16 mouse cellular contexts compared by ENCODE assay signal in the genomic region with DNA sequence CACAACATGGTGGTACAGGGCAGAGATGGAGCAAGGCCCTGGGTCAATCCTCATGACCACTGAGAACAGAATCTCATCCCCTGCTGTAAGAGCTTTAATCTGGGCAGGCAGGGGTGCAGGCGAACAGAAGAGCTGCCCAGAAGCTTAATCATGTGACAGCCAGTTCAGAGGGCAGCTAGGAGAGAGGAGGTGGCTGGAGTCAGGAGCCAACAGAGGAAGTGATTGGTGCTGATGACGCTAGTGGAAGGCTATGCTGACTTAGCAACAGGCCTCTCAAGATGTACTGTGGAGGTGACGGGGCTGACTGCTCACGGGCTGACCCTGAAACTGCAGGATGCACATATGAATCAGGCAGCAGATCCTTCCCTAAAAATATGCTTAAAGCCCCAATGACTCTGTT. TPM values are rescaled to one million over a fixed set of nuclear protein-coding genes. Genes with fewer than 3 reads are reported as not detected.
DNase-seq lines count a peak whose midpoint lies in the region; ATAC-seq and TF ChIP-seq lines count a peak whose summit lies in the region.
"Had no signal": no experiment of that assay in that cellular context is flagged by ENCODE, and none has a peak within 500 bp of the region (broad histone marks: within the 10 kb centered on the region; RNA-seq: fewer than 3 reads in every experiment).

No protein-coding gene starts in this region.

- TF ChIP-seq CTCF in layer of hippocampus, adult 2 months (conservative IDR thresholded peaks at IDR 0.05), result no peak

- WGBS in forebrain, embryonic 10.5 days, result 55% methylated on average over 4 of the region's 4 CpGs
- WGBS in forebrain, embryonic 11.5 days, result 65% methylated on average over 4 of the region's 4 CpGs
- 38% methylated on average over 4 of the region's 4 CpGs for WGBS in liver, embryonic 15.5 days (ENCODE audit: insufficient replicate concordance)
- WGBS in liver, embryonic 11.5 days, result 37% methylated on average over 4 of the region's 4 CpGs

- no peaks in the 10 kb centered on the region for H3K27me3 ChIP-seq in forebrain, embryonic 10.5 days (ENCODE audit: poor library complexity, severe bottlenecking)
- no peaks in the 10 kb centered on the region for H3K27me3 ChIP-seq in forebrain, embryonic 11.5 days (ENCODE audit: control insufficient read depth, insufficient read depth, low read length)
- no peaks in the 10 kb centered on the region for H3K27me3 ChIP-seq in liver, embryonic 15.5 days
- H3K27me3 ChIP-seq in liver, embryonic 11.5 days (replicated peaks; ENCODE audit: control insufficient read depth, insufficient read depth, low read length), result no peaks in the 10 kb centered on the region
- H3K27me3 ChIP-seq: midbrain, embryonic 12.5 days; neural tube, embryonic 12.5 days had no signal

- H3K4me3 ChIP-seq in forebrain, embryonic 10.5 days, result no peak overlapping the region
- no peak overlapping the region for H3K4me3 ChIP-seq in forebrain, embryonic 11.5 days (ENCODE audit: low read depth, low read length)
- H3K4me3 ChIP-seq in liver, embryonic 15.5 days (replicated peaks), result no peak overlapping the region
- H3K4me3 ChIP-seq in liver, embryonic 11.5 days (ENCODE audit: low read depth, low read length), result no peak overlapping the region
- H3K4me3 ChIP-seq in layer of hippocampus, adult 2 months, result no peak overlapping the region
- H3K4me3 ChIP-seq: midbrain, embryonic 12.5 days; neural tube, embryonic 12.5 days had no signal

- no peaks in the 10 kb centered on the region for H3K36me3 ChIP-seq in forebrain, embryonic 10.5 days (replicated peaks)
- no peaks in the 10 kb centered on the region for H3K36me3 ChIP-seq in forebrain, embryonic 11.5 days (ENCODE audit: control insufficient read depth, insufficient read depth, low read length)
- no peaks in the 10 kb centered on the region for H3K36me3 ChIP-seq in liver, embryonic 15.5 days (replicated peaks)
- H3K36me3 ChIP-seq in liver, embryonic 11.5 days (ENCODE audit: control insufficient read depth, insufficient read depth, low read length), result no peaks in the 10 kb centered on the region
- H3K36me3 ChIP-seq: midbrain, embryonic 12.5 days; neural tube, embryonic 12.5 days had no signal

- peak overlapping the region; percentile 48 for H3K27ac ChIP-seq in forebrain, embryonic 10.5 days
- H3K27ac ChIP-seq in forebrain, embryonic 11.5 days (ENCODE audit: low read depth, low read length), result no peak overlapping the region
- no peak overlapping the region for H3K27ac ChIP-seq in liver, embryonic 15.5 days (replicated peaks)
- no peak overlapping the region for H3K27ac ChIP-seq in liver, embryonic 11.5 days (ENCODE audit: low read depth, low read length)
- H3K27ac ChIP-seq in layer of hippocampus, adult 2 months, result no peak overlapping the region
- H3K27ac ChIP-seq: hindbrain, postnatal 0 days; midbrain, embryonic 12.5 days; neural tube, embryonic 12.5 days had no signal

- H3K9me3 ChIP-seq in forebrain, embryonic 10.5 days, result 0 out of 2 replicates have a peak, but pooled peaks cover 2% of the 10 kb centered on the region
- peaks cover 3% of the 10 kb centered on the region; the same call in 1 of the 2 replicates for H3K9me3 ChIP-seq in forebrain, embryonic 11.5 days (ENCODE audit: control insufficient read depth, low read length)
- H3K9me3 ChIP-seq in liver, embryonic 15.5 days (replicated peaks), result no peaks in the 10 kb centered on the region
- H3K9me3 ChIP-seq in liver, embryonic 11.5 days (ENCODE audit: control insufficient read depth, low read length), result no peaks in the 10 kb centered on the region
- H3K9me3 ChIP-seq: midbrain, embryonic 12.5 days; neural tube, embryonic 12.5 days had no signal

- no peak overlapping the region for H3K4me2 ChIP-seq in forebrain, embryonic 11.5 days (ENCODE audit: low read depth, low read length, severe bottlenecking)
- H3K4me2 ChIP-seq in liver, embryonic 15.5 days, result no peak overlapping the region
- H3K4me2 ChIP-seq in liver, embryonic 11.5 days, result no peak overlapping the region
- H3K4me2 ChIP-seq: midbrain, embryonic 12.5 days; neural tube, embryonic 12.5 days had no signal

- H3K9ac ChIP-seq in forebrain, embryonic 11.5 days (ENCODE audit: low read length), result no peak overlapping the region
- no peak overlapping the region for H3K9ac ChIP-seq in liver, embryonic 15.5 days
- no peak overlapping the region for H3K9ac ChIP-seq in liver, embryonic 11.5 days (ENCODE audit: low read depth, low read length)
- H3K9ac ChIP-seq: forebrain, postnatal 0 days; midbrain, embryonic 12.5 days; neural tube, embryonic 12.5 days had no signal

- no peak for ATAC-seq in forebrain, embryonic 11.5 days (replicated peaks; ENCODE audit: low FRiP score)
- ATAC-seq in liver, embryonic 15.5 days (ENCODE audit: insufficient read depth), result peak; percentile 31; the same call in 1 of the 2 replicates
- ATAC-seq in liver, embryonic 11.5 days (replicated peaks; ENCODE audit: low FRiP score), result no peak
- ATAC-seq: forebrain, postnatal 0 days; hindbrain, postnatal 0 days had no signal

- no peak for DNase-seq in forebrain, embryonic 10.5 days (ENCODE audit: extremely low spot score, low spot score)
- DNase-seq in forebrain, embryonic 11.5 days (ENCODE audit: low spot score), result no peak
- DNase-seq in liver, embryonic 11.5 days (ENCODE audit: low spot score), result no peak
- DNase-seq in kidney, postnatal 25 days, result peak; percentile 52 to 87
- DNase-seq in yolk sac, embryonic 10.5 days (ENCODE audit: low spot score), result peak; percentile 60
- no peak for DNase-seq in layer of hippocampus, adult 2 months (ENCODE audit: low spot score in 2 of 2)
- no peak for DNase-seq in gastrocnemius, adult 8-10 months (ENCODE audit: low spot score in 2 of 2)
- DNase-seq: forebrain, postnatal 0 days; gastrocnemius, postnatal 36 days; layer of hippocampus, adult 9-11 months; left cerebral cortex, postnatal 4 days; spleen, adult 18-20 months had no signal

- H3K4me1 ChIP-seq in forebrain, embryonic 10.5 days, result peaks cover 23% of the 10 kb centered on the region
- H3K4me1 ChIP-seq in forebrain, embryonic 11.5 days (replicated peaks; ENCODE audit: control insufficient read depth, insufficient read depth, low read length), result no peaks in the 10 kb centered on the region
- no peaks in the 10 kb centered on the region for H3K4me1 ChIP-seq in liver, embryonic 15.5 days (replicated peaks)
- H3K4me1 ChIP-seq in liver, embryonic 11.5 days (replicated peaks; ENCODE audit: control insufficient read depth, insufficient read depth, low read length), result no peaks in the 10 kb centered on the region
- H3K4me1 ChIP-seq: neural tube, embryonic 12.5 days had no signal

RNA-seq across cellular contexts. Expression of gene Nutf2-ps1, which starts 24.7 kb away (rescaled TPM):
- 635 and 662 TPM in 2 replicates for polyA plus RNA-seq in forebrain, embryonic 10.5 days (2016; fragmentation: Nextera tagmentation; extraction: Ambion mirVana)
- 433 and 467 TPM in 2 replicates for polyA plus RNA-seq in forebrain, embryonic 11.5 days (2014; fragmentation: Nextera tagmentation; extraction: Ambion mirVana)
- 159 and 171 TPM in 2 replicates for polyA plus RNA-seq in liver, embryonic 15.5 days (2015; fragmentation: Nextera tagmentation; extraction: Ambion mirVana)
- 400 and 410 TPM in 2 replicates for polyA plus RNA-seq in liver, embryonic 11.5 days (2014; fragmentation: Nextera tagmentation; extraction: Ambion mirVana)
- 10 to 100 TPM; 23.6 to 36.0 TPM for total RNA-seq in layer of hippocampus, adult 2 months (2021)
- 10 to 100 TPM; 46.2 to 86.0 (median 80.1) TPM for total RNA-seq in gastrocnemius, adult 8-10 months (2022)

RNA-seq across cellular contexts. Expression of gene Dusp5, which starts 35.3 kb away (rescaled TPM):
- polyA plus RNA-seq in forebrain, embryonic 10.5 days (2016; fragmentation: Nextera tagmentation; extraction: Ambion mirVana), result 9.0 and 9.2 TPM in 2 replicates
- 4.4 and 4.5 TPM in 2 replicates for polyA plus RNA-seq in forebrain, embryonic 11.5 days (2014; fragmentation: Nextera tagmentation; extraction: Ambion mirVana)
- 2.0 and 2.4 TPM in 2 replicates for polyA plus RNA-seq in liver, embryonic 15.5 days (2015; fragmentation: Nextera tagmentation; extraction: Ambion mirVana)
- 6.7 TPM in 2 replicates for polyA plus RNA-seq in liver, embryonic 11.5 days (2014; fragmentation: Nextera tagmentation; extraction: Ambion mirVana)
- 10 to 100 TPM; 20.5 to 24.5 TPM for total RNA-seq in layer of hippocampus, adult 2 months (2021)
- under 1 TPM; 0.19 to 0.74 (median 0.41) TPM for total RNA-seq in gastrocnemius, adult 8-10 months (2022)

RNA-seq across cellular contexts. Expression of gene Smc3, which starts 36.0 kb away (rescaled TPM):
- 81.4 and 87.6 TPM in 2 replicates for polyA plus RNA-seq in forebrain, embryonic 10.5 days (2016; fragmentation: Nextera tagmentation; extraction: Ambion mirVana)
- polyA plus RNA-seq in forebrain, embryonic 11.5 days (2014; fragmentation: Nextera tagmentation; extraction: Ambion mirVana), result 94.1 and 101 TPM in 2 replicates
- 28.7 and 31.0 TPM in 2 replicates for polyA plus RNA-seq in liver, embryonic 15.5 days (2015; fragmentation: Nextera tagmentation; extraction: Ambion mirVana)
- polyA plus RNA-seq in liver, embryonic 11.5 days (2014; fragmentation: Nextera tagmentation; extraction: Ambion mirVana), result 80.6 and 82.5 TPM in 2 replicates
- total RNA-seq in layer of hippocampus, adult 2 months (2021), result 10 to 100 TPM; 44.7 to 49.4 TPM
- total RNA-seq in gastrocnemius, adult 8-10 months (2022), result 10 to 100 TPM; 10.7 to 17.5 (median 14.9) TPM

Comparison
In these comparisons a context has a peak if more than half of its experiments do, and no peak if none do; other contexts are left out.
1. DNase-seq: peak in kidney, postnatal 25 days (2 of 2) and yolk sac, embryonic 10.5 days (single experiment); none in forebrain, embryonic 10.5 days (single experiment), forebrain, embryonic 11.5 days (single experiment), liver, embryonic 11.5 days (single experiment), layer of hippocampus, adult 2 months (0 of 2) and gastrocnemius, adult 8-10 months (0 of 2).